Mouse (Mus musculus) MEL (cell line): ENCODE results near the gene Prpsap1. TPM values are rescaled to one million over a fixed set of nuclear protein-coding genes. Genes with fewer than 3 reads are reported as not detected.
A peak's percentile ranks its signal among the peaks of the same experiment; 100 is the strongest.
"Not testable (repeated sequence)": the region's sequence is repeated elsewhere in the genome, so short reads cannot be mapped to it uniquely, and the experiment has no call there.

Source experiments
- DNase-seq: peaks from one replicate; pipeline ENCODE4 v3.0.0; 2011; ENCODE audit warnings: low read depth, low spot score
- H3K27ac ChIP-seq: 2 replicates; pipeline ENCODE4 v1.5.1; 2012; ENCODE audit warnings: low read depth, mild to moderate bottlenecking, control low read depth, low read length, moderate library complexity; ENCODE audit not compliant: control insufficient read depth
- H3K27me3 ChIP-seq, 2 experiments: fragments of 150-350 bp in 1 of 2; sonication (generic) in 1 of 2; 2 replicates each; pipeline ENCODE4 v1.6.1; 2012; ENCODE audit warnings: low read length in 2 of 2, mild to moderate bottlenecking in 2 of 2, improper control_type of control experiment in 1 of 2, moderate library complexity in 1 of 2; ENCODE audit not compliant: insufficient read depth in 2 of 2, control insufficient read depth in 1 of 2
- H3K36me3 ChIP-seq, 2 experiments: 2 replicates each; pipeline ENCODE4 v1.6.1; 2012 to 2014; ENCODE audit warnings: low read length in 2 of 2, improper control_type of control experiment in 1 of 2, inconsistent platforms in 1 of 2, mild to moderate bottlenecking in 1 of 2; ENCODE audit not compliant: insufficient read depth in 2 of 2, control insufficient read depth in 1 of 2
- H3K4me1 ChIP-seq, 2 experiments: fragments of 150-350 bp in 1 of 2; sonication (generic) in 1 of 2; 2 replicates each; pipeline ENCODE4 v1.6.1; 2012; ENCODE audit warnings: low read length in 2 of 2, improper control_type of control experiment in 1 of 2, mild to moderate bottlenecking in 1 of 2; ENCODE audit not compliant: insufficient read depth in 2 of 2, control insufficient read depth in 1 of 2
- H3K4me3 ChIP-seq, 2 experiments: fragments of 150-350 bp in 1 of 2; sonication (generic) in 1 of 2; 2 replicates each; pipeline ENCODE4 v1.5.1; 2012; ENCODE audit warnings: low read depth in 2 of 2, low read length in 2 of 2, mild to moderate bottlenecking in 2 of 2, moderate library complexity in 2 of 2, control low read depth in 1 of 2, improper control_type of control experiment in 1 of 2; ENCODE audit not compliant: control insufficient read depth in 1 of 2, insufficient read depth in 1 of 2
- H3K79me2 ChIP-seq: 2 replicates; pipeline ENCODE4 v1.6.1; 2012; ENCODE audit warnings: mild to moderate bottlenecking, low read length, moderate library complexity; ENCODE audit not compliant: control insufficient read depth, poor library complexity, insufficient read depth
- H3K9ac ChIP-seq: 2 replicates; pipeline ENCODE4 v1.6.1; 2012; ENCODE audit warnings: low read depth, mild to moderate bottlenecking, control low read depth, low read length, moderate library complexity; ENCODE audit not compliant: control insufficient read depth, poor library complexity, severe bottlenecking
- H3K9me3 ChIP-seq: fragments of 150-350 bp; sonication (generic); replicated peaks from 2 replicates; pipeline ENCODE4 v1.6.1; 2012; ENCODE audit warnings: mild to moderate bottlenecking, low read length, improper control_type of control experiment, moderate library complexity; ENCODE audit not compliant: insufficient read depth
- CHD1 ChIP-seq: IDR thresholded peaks from 2 replicates; pipeline ENCODE4 v1.6.1; 2012; ENCODE audit warnings: low read depth, mild to moderate bottlenecking, inconsistent platforms, low read length, improper control_type of control experiment
- CTCF ChIP-seq, 3 experiments: IDR thresholded peaks in 2 of 3; conservative IDR thresholded peaks in 1 of 3; 2 replicates each; pipeline ENCODE4 v1.5.1; 2011 to 2012; ENCODE audit warnings: low read length in 3 of 3, low read depth in 2 of 3, mild to moderate bottlenecking in 2 of 3, improper control_type of control experiment in 1 of 3, inconsistent platforms in 1 of 3, mixed read lengths in 1 of 3, moderate library complexity in 1 of 3; ENCODE audit not compliant: control insufficient read depth in 1 of 3, insufficient read depth in 1 of 3, poor library complexity in 1 of 3, severe bottlenecking in 1 of 3
- ETS1 ChIP-seq: IDR thresholded peaks from 2 replicates; pipeline ENCODE4 v1.6.1; 2012; ENCODE audit warnings: low read depth, mild to moderate bottlenecking, inconsistent platforms, low read length, improper control_type of control experiment, moderate library complexity
- HCFC1 ChIP-seq: IDR thresholded peaks from 2 replicates; pipeline ENCODE4 v1.6.1; 2012; ENCODE audit warnings: low read depth, mild to moderate bottlenecking, inconsistent platforms, low read length, improper control_type of control experiment, moderate library complexity
- MAZ ChIP-seq: IDR thresholded peaks from 2 replicates; pipeline ENCODE4 v1.6.1; 2012; ENCODE audit warnings: low read depth, mild to moderate bottlenecking, inconsistent platforms, low read length, improper control_type of control experiment
- MYB ChIP-seq: IDR thresholded peaks from 2 replicates; pipeline ENCODE4 v1.6.1; 2011; ENCODE audit warnings: mild to moderate bottlenecking, low read depth, low read length, improper control_type of control experiment
- MYC ChIP-seq: IDR thresholded peaks from 2 replicates; pipeline ENCODE4 v1.6.1; 2011; ENCODE audit warnings: low read depth, mild to moderate bottlenecking, low read length, improper control_type of control experiment, moderate library complexity
- RAD21 ChIP-seq: IDR thresholded peaks from 2 replicates; pipeline ENCODE4 v1.6.1; 2011; ENCODE audit warnings: mild to moderate bottlenecking, low read depth, low read length, improper control_type of control experiment
- RCOR1 ChIP-seq: IDR thresholded peaks from 2 replicates; pipeline ENCODE4 v1.6.1; 2012; ENCODE audit warnings: low read depth, mild to moderate bottlenecking, inconsistent platforms, low read length, improper control_type of control experiment
- SMC3 ChIP-seq: IDR thresholded peaks from 2 replicates; pipeline ENCODE4 v1.6.1; 2011; ENCODE audit warnings: low read depth, low read length, improper control_type of control experiment
- UBTF ChIP-seq: IDR thresholded peaks from 2 replicates; pipeline ENCODE4 v1.6.1; 2012; ENCODE audit warnings: low read depth, mild to moderate bottlenecking, inconsistent platforms, low read length, improper control_type of control experiment, moderate library complexity, borderline replicate concordance; ENCODE audit not compliant: insufficient read depth
- ZMIZ1 ChIP-seq: IDR thresholded peaks from 2 replicates; pipeline ENCODE4 v1.6.1; 2012; ENCODE audit warnings: low read depth, mild to moderate bottlenecking, inconsistent platforms, low read length, improper control_type of control experiment, moderate library complexity
- polyA plus RNA-seq, 2 experiments: library from polyadenylated mRNA; stranded (reverse) in 1 of 2; unstranded in 1 of 2; fragments of >175 nt in 1 of 2; fragments of >200 nt in 1 of 2; gene quantifications; 2 replicates each; pipeline versions ENCODE4 v1.2.1 to v1.2.4; 2012; ENCODE audit warnings: low replicate concordance in 2 of 2, low read depth in 1 of 2; ENCODE audit not compliant: insufficient read length in 2 of 2, insufficient read depth in 1 of 2, missing spikeins in 1 of 2
- total RNA-seq: library from RNA; depleted of rRNA; stranded (reverse); fragments of 300-350 nt; gene quantifications from 2 replicates; pipeline ENCODE4 v1.2.3, GENCODE M21; 2012

Prpsap1 gene
- total and polyA plus RNA-seq, 3 experiments, result 112 to 155 TPM; not detected in 1

- TF ChIP-seq MYC, result peak; percentile 47; the same call in 1 of the 2 replicates
- 0 out of 2 replicates have a peak, but pooled peaks have one; percentile 73 for TF ChIP-seq CHD1
- peak; percentile 66 for TF ChIP-seq ETS1
- TF ChIP-seq RCOR1, result no peak; the same call in 1 of the 2 replicates
- TF ChIP-seq HCFC1, result peak; percentile 32; the same call in 1 of the 2 replicates
- TF ChIP-seq, all 39 proteins: peak for 17
Observed at GRCm38 (mm10) chr11:116428872-116429859, 64.8 kb downstream of the Prpsap1 start (continued).

GRCm38 (mm10) chr11:116426852-116427575 lies 67.0 kb downstream of the Prpsap1 start:
- Histone ChIP-seq H3K27me3 (no peaks in the 10 kb centered on the region), H3K36me3 (peaks cover 0 to 45% of the 10 kb centered on the region in 2 experiments; a peak in 2 of 4 replicates), H3K79me2 (no peaks in the 10 kb centered on the region), H3K9ac (no peak overlapping the region), H3K4me1 (peaks cover 24 to 49% of the 10 kb centered on the region in 2 experiments), H3K4me3 (no peak overlapping the region), H3K9me3 (no peaks in the 10 kb centered on the region), H3K27ac (no peak overlapping the region)
- no peak for DNase-seq
- no peak for TF ChIP-seq SMC3
- TF ChIP-seq MAZ, result no peak
- no peak for TF ChIP-seq CTCF (IDR thresholded peaks at IDR 0.05 in 2 of 3, conservative IDR thresholded peaks at IDR 0.05 in 1 of 3; ENCODE audit: control insufficient read depth in 1 of 3, insufficient read depth in 1 of 3, low read depth in 2 of 3, low read length in 3 of 3, poor library complexity in 1 of 3, severe bottlenecking in 1 of 3)
- no peak for TF ChIP-seq RAD21
- TF ChIP-seq MYB, result no peak
- TF ChIP-seq UBTF, result no peak
- TF ChIP-seq ZMIZ1, result no peak

GRCm38 (mm10) chr11:116426328-116426727 lies 67.7 kb downstream of the Prpsap1 start:
- H3K79me2 ChIP-seq, H3K27ac ChIP-seq, H3K27me3 ChIP-seq, DNase-seq, H3K9ac ChIP-seq, H3K9me3 ChIP-seq, H3K4me3 ChIP-seq: not testable (repeated sequence)
- H3K4me1 ChIP-seq, result peaks cover 24 to 46% of the 10 kb centered on the region in 2 experiments
- H3K36me3 ChIP-seq, result peaks cover 0 to 42% of the 10 kb centered on the region in 2 experiments; a peak in 2 of 4 replicates
